Mouse (Mus musculus): Measurements from ENCODE around the gene Urad. TPM values are rescaled to one million over a fixed set of nuclear protein-coding genes. Genes with fewer than 3 reads are reported as not detected.
A peak's percentile ranks its signal among the peaks of the same experiment; 100 is the strongest.

Urad gene
- polyA plus RNA-seq, 1 experiment = not detected

DNA sequence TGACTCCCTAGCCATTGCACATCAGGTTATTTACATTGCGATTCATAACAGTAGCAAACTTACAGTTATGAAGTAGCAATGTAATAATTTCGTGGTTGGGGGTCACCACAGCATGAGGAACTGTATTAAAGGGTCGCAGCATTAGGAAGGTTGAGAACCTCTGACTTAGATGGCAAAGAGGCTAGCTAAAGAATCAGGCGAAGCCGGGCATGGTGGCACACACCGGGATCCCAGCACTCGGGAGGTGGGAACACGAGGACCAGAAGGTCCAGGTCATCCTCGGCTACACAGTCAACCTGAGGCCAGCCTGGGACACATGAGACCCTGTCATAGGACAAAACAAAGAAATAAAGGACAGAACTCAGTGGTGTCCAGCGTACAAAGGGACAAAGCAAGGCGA is 7.7 kb upstream of the Urad start:
- H3K27ac ChIP-seq (ENCODE audit: insufficient read depth, low read length) = no peak overlapping the region
- no peaks in the 10 kb centered on the region for H3K27me3 ChIP-seq (ENCODE audit: control insufficient read depth, insufficient read depth, low read length)
- H3K36me3 ChIP-seq (ENCODE audit: control insufficient read depth, insufficient read depth, low read length) = no peaks in the 10 kb centered on the region
- no peaks in the 10 kb centered on the region for H3K4me1 ChIP-seq (ENCODE audit: control insufficient read depth, insufficient read depth, insufficient read length)
- no peak for DNase-seq (ENCODE audit: low read depth in 1 of 2, low spot score in 2 of 2)
- H3K4me3 ChIP-seq (ENCODE audit: extremely low read depth, insufficient read depth, insufficient read length) = no peak overlapping the region
- 90% methylated on average over 11 of the region's 11 CpGs for WGBS
- TF ChIP-seq POLR2A (IDR thresholded peaks at IDR 0.05; ENCODE audit: low read depth, low read length) (no peak), CTCF (IDR thresholded peaks at IDR 0.05; ENCODE audit: extremely low read depth, insufficient read depth, insufficient read length, insufficient replicate concordance) (no peak)

DNA sequence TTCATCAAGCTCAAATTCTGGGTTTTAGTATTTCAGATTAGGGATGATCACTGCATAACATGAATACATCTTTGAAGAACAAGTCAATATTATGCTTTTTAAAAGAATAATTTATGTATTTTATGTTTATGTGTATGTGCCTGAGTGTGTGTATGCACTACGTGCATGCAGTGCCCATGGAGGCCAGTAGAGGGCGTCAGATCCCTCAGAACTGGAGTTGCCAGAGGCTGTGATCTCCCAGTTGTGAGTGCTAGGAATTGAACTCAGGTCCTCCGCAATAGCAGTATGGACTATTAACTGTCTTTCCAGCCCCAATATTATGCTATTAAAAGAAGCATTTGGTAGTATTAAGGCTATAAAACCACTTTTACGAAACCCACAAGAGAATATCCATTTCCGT is 5.4 kb upstream of the Urad start:
- WGBS = 94% methylated on average over 5 of the region's 5 CpGs
- Histone ChIP-seq H3K27me3 (ENCODE audit: control insufficient read depth, insufficient read depth, low read length) (no peaks in the 10 kb centered on the region), H3K4me3 (ENCODE audit: extremely low read depth, insufficient read depth, insufficient read length) (no peak overlapping the region), H3K36me3 (ENCODE audit: control insufficient read depth, insufficient read depth, low read length) (no peaks in the 10 kb centered on the region), H3K4me1 (ENCODE audit: control insufficient read depth, insufficient read depth, insufficient read length) (no peaks in the 10 kb centered on the region), H3K27ac (ENCODE audit: insufficient read depth, low read length) (no peak overlapping the region)
- no peak for DNase-seq (ENCODE audit: low read depth in 1 of 2, low spot score in 2 of 2)
- TF ChIP-seq POLR2A (IDR thresholded peaks at IDR 0.05; ENCODE audit: low read depth, low read length) (no peak), CTCF (IDR thresholded peaks at IDR 0.05; ENCODE audit: extremely low read depth, insufficient read depth, insufficient read length, insufficient replicate concordance) (no peak)

DNA sequence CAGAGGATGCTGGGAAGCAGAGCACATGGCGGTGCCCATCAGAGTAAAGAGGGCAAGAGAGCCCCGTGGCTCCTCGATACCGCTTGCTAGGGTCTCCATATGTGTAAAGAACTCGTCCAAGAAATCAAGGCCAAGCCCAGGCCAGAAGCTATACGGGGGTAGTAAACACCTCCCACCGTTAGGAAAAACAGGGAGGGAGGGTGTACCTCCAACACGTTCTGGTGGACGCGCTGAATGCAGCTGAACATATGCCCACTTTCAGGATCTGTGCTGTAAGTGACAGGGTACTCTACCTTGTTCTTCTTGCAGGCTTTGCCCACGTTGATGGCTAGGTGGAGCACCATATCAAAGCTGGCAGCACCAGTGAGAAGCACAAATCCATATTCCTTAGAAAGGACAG is 3.7 kb upstream of the Urad start:
- 83% methylated on average over 11 of the region's 11 CpGs for WGBS
- Histone ChIP-seq H3K27ac (ENCODE audit: insufficient read depth, low read length) (no peak overlapping the region), H3K4me1 (ENCODE audit: control insufficient read depth, insufficient read depth, insufficient read length) (no peaks in the 10 kb centered on the region), H3K4me3 (ENCODE audit: extremely low read depth, insufficient read depth, insufficient read length) (no peak overlapping the region), H3K36me3 (ENCODE audit: control insufficient read depth, insufficient read depth, low read length) (no peaks in the 10 kb centered on the region), H3K27me3 (ENCODE audit: control insufficient read depth, insufficient read depth, low read length) (no peaks in the 10 kb centered on the region)
- TF ChIP-seq CTCF (IDR thresholded peaks at IDR 0.05; ENCODE audit: extremely low read depth, insufficient read depth, insufficient read length, insufficient replicate concordance) (no peak), POLR2A (IDR thresholded peaks at IDR 0.05; ENCODE audit: low read depth, low read length) (no peak)
- no peak for DNase-seq (ENCODE audit: low read depth in 1 of 2, low spot score in 2 of 2)

DNA sequence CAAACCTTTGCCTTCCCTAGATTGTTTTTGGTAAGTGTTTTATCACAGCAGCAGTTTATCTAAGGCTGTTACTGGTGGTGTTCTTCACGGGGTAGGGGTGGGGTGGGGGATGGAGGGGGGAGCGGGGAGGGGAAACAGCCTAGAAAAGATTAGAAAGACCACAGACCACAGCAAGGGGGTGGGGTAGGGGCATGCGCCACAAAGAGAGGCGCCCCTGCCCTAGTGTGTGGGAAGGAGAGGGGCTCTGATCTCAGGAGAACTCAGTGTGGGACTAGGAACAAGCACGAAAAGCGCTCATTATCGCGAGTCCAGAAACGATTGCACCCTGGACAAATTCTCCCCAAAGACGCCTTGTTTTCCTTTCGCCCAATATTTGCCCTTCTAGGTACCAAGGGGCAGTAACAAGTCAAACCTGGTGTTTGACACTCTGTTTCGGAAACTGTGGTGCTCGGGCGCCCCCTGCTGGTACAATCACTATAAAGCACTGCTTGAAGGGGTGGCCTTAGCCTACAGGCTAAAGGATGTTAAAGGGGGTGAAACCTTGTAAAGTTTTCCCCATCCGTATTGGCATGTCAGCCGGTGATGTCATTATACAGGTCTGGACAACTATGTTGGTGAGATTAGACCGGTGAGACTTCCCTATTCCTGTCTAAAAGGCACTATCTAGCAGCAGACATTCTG is 1.1 kb upstream of the Urad start:
- peak; percentile 62 to 73 for DNase-seq (ENCODE audit: low read depth in 1 of 2, low spot score in 2 of 2)
- Histone ChIP-seq H3K4me1 (ENCODE audit: control insufficient read depth, insufficient read depth, insufficient read length) (no peaks in the 10 kb centered on the region), H3K27ac (ENCODE audit: insufficient read depth, low read length) (no peak overlapping the region), H3K36me3 (ENCODE audit: control insufficient read depth, insufficient read depth, low read length) (no peaks in the 10 kb centered on the region), H3K4me3 (ENCODE audit: extremely low read depth, insufficient read depth, insufficient read length) (no peak overlapping the region), H3K27me3 (ENCODE audit: control insufficient read depth, insufficient read depth, low read length) (no peaks in the 10 kb centered on the region)
- WGBS = 5% methylated on average over 17 of the region's 17 CpGs
- TF ChIP-seq CTCF (IDR thresholded peaks at IDR 0.05; ENCODE audit: extremely low read depth, insufficient read depth, insufficient read length, insufficient replicate concordance) (peak; percentile 66; the same call in 1 of the 2 replicates), POLR2A (IDR thresholded peaks at IDR 0.05; ENCODE audit: low read depth, low read length) (no peak)

DNA sequence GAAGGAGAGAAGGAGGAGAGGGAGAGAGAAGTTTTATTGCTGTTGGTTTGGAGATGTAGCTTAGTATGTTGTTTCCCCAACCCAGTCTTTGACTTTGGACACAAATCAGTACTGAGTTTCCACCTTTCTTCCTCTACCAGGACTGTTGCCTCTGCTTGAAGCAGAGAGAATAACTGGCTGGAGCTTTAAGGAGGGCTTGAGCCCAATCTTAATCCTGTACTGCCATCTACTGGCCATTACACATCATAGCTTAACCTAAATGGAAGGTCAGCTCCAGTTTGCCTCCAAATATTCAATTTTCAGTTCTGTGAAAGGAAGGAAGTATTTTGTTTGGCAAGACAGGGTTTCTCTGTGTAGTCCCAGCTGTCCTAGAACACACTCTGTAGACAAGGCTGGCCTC is 2.6 kb downstream of the Urad start:
- no peak for TF ChIP-seq POLR2A (IDR thresholded peaks at IDR 0.05; ENCODE audit: low read depth, low read length)
- peak; percentile 39; the same call in 1 of the 2 replicates for TF ChIP-seq CTCF (IDR thresholded peaks at IDR 0.05; ENCODE audit: extremely low read depth, insufficient read depth, insufficient read length, insufficient replicate concordance)
- H3K27me3 ChIP-seq (ENCODE audit: control insufficient read depth, insufficient read depth, low read length) = peaks cover 5% of the 10 kb centered on the region; the same call in 1 of the 2 replicates
- H3K27ac ChIP-seq (ENCODE audit: insufficient read depth, low read length) = no peak overlapping the region
- DNase-seq (ENCODE audit: low read depth in 1 of 2, low spot score in 2 of 2) = peak in 1 of 2 experiments; percentile 52
- H3K4me3 ChIP-seq (ENCODE audit: extremely low read depth, insufficient read depth, insufficient read length) = no peak overlapping the region
- no peaks in the 10 kb centered on the region for H3K4me1 ChIP-seq (ENCODE audit: control insufficient read depth, insufficient read depth, insufficient read length)
- H3K36me3 ChIP-seq (ENCODE audit: control insufficient read depth, insufficient read depth, low read length) = no peaks in the 10 kb centered on the region

DNA sequence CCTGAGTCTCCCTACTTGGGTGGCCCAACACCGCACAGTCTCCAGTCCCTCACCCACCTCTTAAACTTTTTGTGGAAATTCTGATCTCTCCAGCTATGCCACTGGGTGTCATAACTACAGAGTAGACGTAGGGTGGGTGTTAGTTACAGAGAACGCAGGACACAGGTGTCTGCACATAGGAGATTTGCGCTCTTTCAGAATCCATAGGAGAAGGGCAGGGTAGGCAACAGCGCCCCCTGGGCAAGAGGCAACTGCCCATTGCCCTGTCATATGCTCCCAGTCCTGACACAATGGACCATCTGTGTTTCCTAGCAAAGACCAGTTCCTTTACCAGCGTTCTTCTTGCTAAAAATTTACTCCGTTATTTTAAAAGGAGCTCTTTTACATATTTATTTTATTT is 4.2 kb downstream of the Urad start:
- no peak overlapping the region for H3K4me3 ChIP-seq (ENCODE audit: extremely low read depth, insufficient read depth, insufficient read length)
- H3K4me1 ChIP-seq (ENCODE audit: control insufficient read depth, insufficient read depth, insufficient read length) = no peaks in the 10 kb centered on the region
- WGBS = 43% methylated on average over 7 of the region's 7 CpGs
- peaks cover 10% of the 10 kb centered on the region for H3K27me3 ChIP-seq (ENCODE audit: control insufficient read depth, insufficient read depth, low read length)
- no peak for TF ChIP-seq POLR2A (IDR thresholded peaks at IDR 0.05; ENCODE audit: low read depth, low read length)
- TF ChIP-seq CTCF (IDR thresholded peaks at IDR 0.05; ENCODE audit: extremely low read depth, insufficient read depth, insufficient read length, insufficient replicate concordance) = no peak
- no peak overlapping the region for H3K27ac ChIP-seq (ENCODE audit: insufficient read depth, low read length)
- H3K36me3 ChIP-seq (ENCODE audit: control insufficient read depth, insufficient read depth, low read length) = no peaks in the 10 kb centered on the region
- no peak for DNase-seq (ENCODE audit: low read depth in 1 of 2, low spot score in 2 of 2)

DNA sequence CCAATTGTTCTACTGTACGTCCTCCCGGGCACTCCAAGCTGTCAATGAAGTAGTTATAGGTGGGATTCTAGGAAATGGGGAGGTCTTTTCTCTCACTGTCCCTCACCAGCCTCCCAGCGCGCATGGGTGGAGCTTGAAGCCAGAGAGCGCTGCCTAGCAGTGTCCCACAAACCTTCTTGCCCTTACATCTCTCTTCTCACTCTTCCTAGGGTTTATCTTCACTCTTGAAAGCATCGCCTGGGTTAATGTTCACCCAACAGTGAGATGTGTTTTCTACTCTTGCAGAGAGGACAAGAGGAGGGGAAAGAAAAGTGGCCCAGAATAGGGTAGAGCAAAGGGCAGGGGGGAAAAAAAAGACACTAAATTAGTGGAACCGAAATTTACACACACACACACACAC is 4.9 kb downstream of the Urad start:
- Histone ChIP-seq H3K27ac (ENCODE audit: insufficient read depth, low read length) (no peak overlapping the region), H3K4me3 (ENCODE audit: extremely low read depth, insufficient read depth, insufficient read length) (no peak overlapping the region), H3K36me3 (ENCODE audit: control insufficient read depth, insufficient read depth, low read length) (no peaks in the 10 kb centered on the region), H3K4me1 (ENCODE audit: control insufficient read depth, insufficient read depth, insufficient read length) (no peaks in the 10 kb centered on the region), H3K27me3 (ENCODE audit: control insufficient read depth, insufficient read depth, low read length) (peaks cover 13% of the 10 kb centered on the region)
- no peak for TF ChIP-seq POLR2A (IDR thresholded peaks at IDR 0.05; ENCODE audit: low read depth, low read length)
- TF ChIP-seq CTCF (IDR thresholded peaks at IDR 0.05; ENCODE audit: extremely low read depth, insufficient read depth, insufficient read length, insufficient replicate concordance) = no peak
- no peak for DNase-seq (ENCODE audit: low read depth in 1 of 2, low spot score in 2 of 2)
- 24% methylated on average over 7 of the region's 7 CpGs for WGBS

Measured in spleen, adult 2 months (tissue).